Mouse (Mus musculus) thymus, adult 2 months (tissue): ENCODE results near the gene Tmem191c.

ENCODE experiments used
- CTCF ChIP-seq: fragments of 200-500 bp; IDR thresholded peaks from 2 replicates; pipeline ENCODE4 v1.5.1; 2012; ENCODE audit warnings: mild to moderate bottlenecking, control low read depth, low read length, moderate library complexity, borderline replicate concordance; ENCODE audit not compliant: control insufficient read depth, poor library complexity, insufficient read depth; ENCODE audit errors: extremely low read depth
- POLR2A ChIP-seq: fragments of 200-500 bp; IDR thresholded peaks from 2 replicates; pipeline ENCODE4 v1.6.1; 2012; ENCODE audit warnings: mild to moderate bottlenecking, low read length, control low read depth, moderate library complexity; ENCODE audit not compliant: control insufficient read depth, poor library complexity, insufficient read depth; ENCODE audit errors: extremely low read depth

GRCm38 (mm10) chr16:17237634-17238033 lies 38.2 kb upstream of the Tmem191c start:
- TF ChIP-seq POLR2A (no peak), CTCF (no peak)
